Mouse (Mus musculus): ENCODE data around the gene Rnf126. TPM values are rescaled to one million over a fixed set of nuclear protein-coding genes. Genes with fewer than 3 reads are reported as not detected.

The Rnf126 gene
- total RNA-seq, 2 experiments from 2014 or later: 22.0 to 23.1 TPM

- DNase-seq: peak in 1 of 2 experiments; percentile 35
Observed at GRCm38 (mm10) chr10:79733847-79734246, 32.9 kb downstream of the Rnf126 start.

- peak in 1 of 2 experiments; percentile 51 for DNase-seq
Observed at GRCm38 (mm10) chr10:79732500-79732899, 34.3 kb downstream of the Rnf126 start.

DNA sequence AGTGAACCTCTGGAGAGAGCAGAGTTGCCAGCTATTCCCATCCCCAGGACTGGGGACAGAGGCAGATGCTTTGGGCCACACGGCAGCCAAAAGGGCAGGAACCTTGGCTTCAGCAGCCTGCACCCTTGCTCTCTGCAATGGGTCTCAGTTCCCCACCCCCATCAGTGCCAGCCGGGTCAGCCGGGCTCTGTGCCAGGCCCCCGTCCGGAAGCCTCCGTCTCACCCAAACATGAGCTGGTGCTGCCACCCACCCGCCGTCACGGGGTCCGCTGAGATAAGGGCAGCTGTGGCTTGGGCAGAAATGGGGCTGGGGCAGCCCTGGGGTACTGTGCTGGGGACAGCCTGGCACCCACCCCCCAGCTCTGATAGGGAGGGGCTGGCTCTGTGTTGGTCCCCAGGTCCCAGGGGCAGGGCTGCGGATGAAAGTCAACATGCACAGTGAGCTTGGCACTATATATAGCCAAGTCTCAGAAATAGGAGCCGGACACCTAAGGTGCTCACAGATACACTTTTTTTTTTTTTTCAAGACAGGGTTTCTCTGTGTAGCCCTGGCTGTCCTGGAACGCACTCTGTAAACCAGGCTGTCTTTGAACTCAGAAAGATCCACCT lies 37.3 kb downstream of the Rnf126 start:
- DNase-seq: peak in 1 of 2 experiments; percentile 46

- DNase-seq: no peak
Observed at GRCm38 (mm10) chr10:79728323-79729249, 38.2 kb downstream of the Rnf126 start.

GRCm38 (mm10) chr10:79726090-79726489 lies 40.7 kb downstream of the Rnf126 start:
- DNase-seq: peak in 1 of 2 experiments; percentile 40

GRCm38 (mm10) chr10:79723692-79724091 lies 43.1 kb downstream of the Rnf126 start:
- DNase-seq: peak in 1 of 2 experiments; percentile 50

DNA sequence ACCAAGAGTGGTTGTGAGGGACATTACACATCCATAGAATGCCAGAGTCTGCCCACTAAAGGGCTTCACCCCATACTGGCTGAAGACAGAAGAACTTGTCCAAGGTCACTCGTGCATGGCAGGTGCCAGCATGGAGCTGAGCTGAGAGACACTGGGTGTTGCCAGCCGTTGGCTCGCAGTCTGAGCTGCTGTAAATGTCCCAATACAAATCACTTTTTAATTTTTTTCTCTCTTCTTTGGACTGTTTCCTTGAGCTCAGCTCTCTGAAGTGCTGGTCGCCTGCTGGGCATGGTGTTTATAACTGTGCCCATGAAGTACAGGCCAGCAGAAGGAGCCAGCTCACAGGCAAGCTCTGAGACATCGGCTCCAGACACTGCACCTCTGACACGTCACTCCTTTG lies 43.7 kb downstream of the Rnf126 start:
- DNase-seq: peak in 1 of 2 experiments; percentile 45

DNA sequence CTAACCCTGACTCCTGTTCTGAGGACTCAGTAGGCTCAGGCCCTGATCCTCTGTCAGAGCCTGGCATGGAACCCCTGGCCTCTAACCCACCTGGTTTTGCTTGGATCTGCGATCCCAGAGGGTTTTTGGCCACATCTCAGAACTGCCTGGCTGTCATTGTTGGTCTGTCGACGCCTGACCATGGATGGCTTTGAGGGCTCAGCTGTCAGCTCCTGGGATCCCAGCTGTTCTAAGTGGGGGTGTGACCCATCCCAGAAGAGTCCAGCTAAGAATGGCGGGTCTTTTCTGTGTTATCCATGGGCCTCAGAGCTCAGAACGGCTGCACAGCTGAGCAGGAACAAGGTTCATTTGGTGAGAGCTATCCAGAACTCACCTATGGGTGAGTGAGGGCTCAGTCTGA lies 45.7 kb downstream of the Rnf126 start:
- no peak for DNase-seq

- DNase-seq: peak; percentile 58 to 88
Observed at GRCm38 (mm10) chr10:79717640-79718357, 49.0 kb downstream of the Rnf126 start.

GRCm38 (mm10) chr10:79716988-79717355 lies 49.8 kb downstream of the Rnf126 start:
- DNase-seq: no peak

DNA sequence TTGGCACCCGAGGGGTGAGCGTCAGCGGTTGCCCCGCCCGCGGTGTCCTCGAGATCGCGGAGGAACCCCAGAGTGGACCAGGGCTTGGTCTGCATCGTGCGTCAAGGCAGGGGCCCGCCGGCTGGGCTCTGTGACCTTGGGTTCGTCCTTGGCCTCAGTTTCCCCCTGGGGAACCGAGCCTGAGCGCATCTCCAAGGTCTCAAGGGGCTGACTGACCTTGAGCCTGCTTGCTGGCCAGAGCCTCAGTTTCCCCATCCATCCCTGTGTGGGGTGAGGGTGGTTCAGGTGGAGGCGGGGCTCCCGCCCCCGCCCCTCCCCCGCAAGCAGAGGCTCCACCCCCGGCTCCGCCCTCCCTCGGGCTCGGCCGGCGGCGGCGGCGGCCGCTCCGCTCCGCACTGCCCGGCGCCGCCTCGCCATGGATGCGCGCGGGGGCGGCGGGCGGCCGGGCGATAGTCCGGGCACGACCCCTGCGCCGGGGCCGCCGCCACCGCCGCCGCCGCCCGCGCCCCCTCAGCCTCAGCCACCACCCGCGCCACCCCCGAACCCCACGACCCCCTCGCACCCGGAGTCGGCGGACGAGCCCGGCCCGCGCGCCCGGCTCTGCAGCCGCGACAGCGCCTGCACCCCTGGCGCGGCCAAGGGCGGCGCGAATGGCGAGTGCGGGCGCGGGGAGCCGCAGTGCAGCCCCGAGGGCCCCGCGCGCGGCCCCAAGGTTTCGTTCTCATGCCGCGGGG lies 50.3 kb downstream of the Rnf126 start, which contains the start of gene Hcn2:
Gene Hcn2 (plus strand): TSS at position 381 of the 734 bp plus-strand sequence.
- DNase-seq: no peak

GRCm38 (mm10) chr10:79714996-79715395 lies 51.8 kb downstream of the Rnf126 start:
- DNase-seq: no peak

GRCm38 (mm10) chr10:79713163-79713562 lies 53.6 kb downstream of the Rnf126 start:
- no peak for DNase-seq

- peak; percentile 72 to 91 for DNase-seq
Observed at GRCm38 (mm10) chr10:79712499-79713126, 54.1 kb downstream of the Rnf126 start.

DNA sequence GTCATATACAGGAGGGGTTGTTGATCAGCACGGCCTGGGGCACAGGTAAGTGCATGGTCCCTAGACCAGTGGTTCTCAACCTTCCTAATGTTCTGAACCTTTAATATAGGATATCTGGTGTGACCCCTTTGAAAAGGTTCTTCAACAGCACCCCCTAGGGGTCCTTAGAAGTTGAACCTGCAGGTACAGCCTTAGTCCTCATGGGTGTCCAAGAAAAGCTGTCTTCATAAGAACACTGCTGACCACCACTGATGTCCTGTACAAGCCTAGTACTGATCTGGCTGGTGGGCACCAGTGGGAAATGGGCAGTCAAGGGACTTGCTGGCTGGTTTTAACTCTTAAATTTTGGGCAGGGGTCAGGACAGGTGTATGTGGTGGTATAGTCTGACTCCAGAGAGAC lies 54.7 kb downstream of the Rnf126 start:
- DNase-seq: peak in 1 of 2 experiments; percentile 31

- no peak for DNase-seq
Observed at GRCm38 (mm10) chr10:79709307-79709706, 57.4 kb downstream of the Rnf126 start.

DNA sequence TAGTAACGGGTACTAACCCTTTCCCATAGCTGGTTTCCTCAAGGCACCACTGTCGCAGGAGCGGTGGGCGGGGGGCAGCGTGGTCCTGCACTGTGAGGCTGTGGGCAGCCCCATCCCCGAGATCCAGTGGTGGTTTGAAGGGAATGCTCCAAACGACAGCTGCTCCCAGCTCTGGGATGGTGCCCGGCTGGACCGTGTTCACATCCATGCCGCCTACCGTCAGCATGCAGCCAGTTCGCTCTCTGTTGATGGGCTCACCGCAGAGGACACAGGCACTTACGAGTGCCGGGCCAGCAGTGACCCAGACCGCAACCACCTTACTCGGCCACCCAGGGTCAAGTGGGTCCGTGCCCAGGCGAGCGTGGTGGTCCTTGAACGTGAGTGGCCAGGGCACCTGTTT lies 58.1 kb downstream of the Rnf126 start:
- DNase-seq: peak in 1 of 2 experiments; percentile 30

Data from heart, adult 18-20 months (tissue).